Mouse (Mus musculus): Measurements from ENCODE around the gene Myo6. TPM values are rescaled to one million over a fixed set of nuclear protein-coding genes. Genes with fewer than 3 reads are reported as not detected.

Gene Myo6
- total RNA-seq, 2 experiments from 2014 or later, result 10.9 to 16.2 TPM

GRCm38 (mm10) chr9:80181692-80182091, 16.9 kb downstream of the Myo6 start:
- no peak for DNase-seq

GRCm38 (mm10) chr9:80184138-80184537, 19.3 kb downstream of the Myo6 start:
- no peak for DNase-seq

- no peak for DNase-seq
Observed at GRCm38 (mm10) chr9:80185737-80186136, 20.9 kb downstream of the Myo6 start.

- DNase-seq, result no peak
Observed at GRCm38 (mm10) chr9:80186693-80187092, 21.9 kb downstream of the Myo6 start.

GRCm38 (mm10) chr9:80188324-80188893, 23.6 kb downstream of the Myo6 start:
- DNase-seq, result no peak

- no peak for DNase-seq
Observed at GRCm38 (mm10) chr9:80191240-80191639, 26.4 kb downstream of the Myo6 start.

- no peak for DNase-seq
Observed at GRCm38 (mm10) chr9:80192324-80192723, 27.5 kb downstream of the Myo6 start.

GRCm38 (mm10) chr9:80194446-80194845, 29.6 kb downstream of the Myo6 start:
- no peak for DNase-seq

GRCm38 (mm10) chr9:80196161-80196560, 31.3 kb downstream of the Myo6 start:
- no peak for DNase-seq

- no peak for DNase-seq
Observed at GRCm38 (mm10) chr9:80197233-80197632, 32.4 kb downstream of the Myo6 start.

GRCm38 (mm10) chr9:80200855-80201254, 36.0 kb downstream of the Myo6 start:
- no peak for DNase-seq

- DNase-seq, result peak; percentile 16
Observed at GRCm38 (mm10) chr9:80202374-80203060, 37.7 kb downstream of the Myo6 start.

- no peak for DNase-seq
Observed at GRCm38 (mm10) chr9:80208681-80209080, 43.9 kb downstream of the Myo6 start.

GRCm38 (mm10) chr9:80209459-80209858, 44.6 kb downstream of the Myo6 start:
- no peak for DNase-seq

GRCm38 (mm10) chr9:80210096-80210495, 45.3 kb downstream of the Myo6 start:
- no peak for DNase-seq

- DNase-seq, result no peak
Observed at GRCm38 (mm10) chr9:80213428-80213827, 48.6 kb downstream of the Myo6 start.

GRCm38 (mm10) chr9:80215502-80215901, 50.7 kb downstream of the Myo6 start:
- no peak for DNase-seq

- DNase-seq, result no peak
Observed at GRCm38 (mm10) chr9:80216786-80217501, 52.1 kb downstream of the Myo6 start.

- no peak for DNase-seq
Observed at GRCm38 (mm10) chr9:80218718-80219117, 53.9 kb downstream of the Myo6 start.

GRCm38 (mm10) chr9:80223989-80224635, 59.3 kb downstream of the Myo6 start:
- DNase-seq, result no peak

- DNase-seq, result no peak
Observed at GRCm38 (mm10) chr9:80226579-80227325, 61.9 kb downstream of the Myo6 start.

GRCm38 (mm10) chr9:80233831-80234455, 69.1 kb downstream of the Myo6 start:
- DNase-seq, result no peak
